Mouse (Mus musculus) kidney, postnatal 14 days (tissue): ENCODE results near the gene Prp2.
"Not testable (repeated sequence)": the region's sequence is repeated elsewhere in the genome, so short reads cannot be mapped to it uniquely, and the experiment has no call there.

Experiments used
- DNase-seq: peaks from one replicate; pipeline ENCODE4 v3.0.0; 2022; ENCODE audit warnings: mixed read lengths

Prp2 gene

DNA sequence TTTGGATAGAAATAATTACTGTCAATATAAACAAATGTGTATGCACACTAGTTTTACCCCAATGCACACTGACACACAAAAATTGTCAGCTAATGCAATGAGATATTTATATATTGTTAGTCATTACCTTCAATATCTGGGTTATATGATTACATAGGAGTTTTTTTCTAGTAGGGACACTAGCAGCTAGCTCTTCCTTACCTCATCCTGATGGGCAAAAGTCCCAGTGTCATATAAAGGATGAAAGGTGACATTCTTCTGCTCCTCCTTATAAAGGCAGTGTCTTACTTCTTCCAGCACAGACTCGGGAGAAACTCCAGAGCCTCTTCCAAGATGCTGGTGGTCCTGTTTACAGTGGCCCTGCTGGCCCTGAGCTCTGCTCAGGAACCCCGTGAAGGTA lies at the start of gene Prp2:
Gene Prp2, plus strand, starts transcription at position 301 of the 400 bp plus-strand sequence.
- not testable (repeated sequence) for DNase-seq

- not testable (repeated sequence) for DNase-seq
These were observed 26.2 kb upstream of the Prp2 start, which contains the start of gene Prh1 for GRCm38 (mm10) chr6:132569509-132569908. Gene Prh1 (plus strand): TSS chr6:132569809.

- DNase-seq, result no peak
These were observed 53.7 kb downstream of the Prp2 start for GRCm38 (mm10) chr6:132649399-132649798.
